Mouse (Mus musculus): ENCODE measurements around the gene Selplg. TPM values are rescaled to one million over a fixed set of nuclear protein-coding genes. Genes with fewer than 3 reads are reported as not detected.
"Not testable (repeated sequence)": the region's sequence is repeated elsewhere in the genome, so short reads cannot be mapped to it uniquely, and the experiment has no call there.

Selplg gene
- polyA plus RNA-seq, 1 experiment, result 11.7 TPM

GRCm38 (mm10) chr5:113824228-113824627 lies 8.2 kb downstream of the Selplg start:
- Histone ChIP-seq H3K4me1 (ENCODE audit: control insufficient read depth, insufficient read depth, low read length) (peaks cover 7% of the 10 kb centered on the region), H3K27me3 (ENCODE audit: control insufficient read depth, insufficient read depth, low read length) (no peaks in the 10 kb centered on the region), H3K4me3 (ENCODE audit: control insufficient read depth, low read depth, low read length) (no peak overlapping the region), H3K36me3 (ENCODE audit: control insufficient read depth, insufficient read depth, low read length) (no peaks in the 10 kb centered on the region), H3K27ac (ENCODE audit: control insufficient read depth, insufficient read depth, low read depth, low read length) (no peak overlapping the region)
- TF ChIP-seq POLR2A (IDR thresholded peaks at IDR 0.05; ENCODE audit: control insufficient read depth, low read depth, low read length) (no peak), CTCF (IDR thresholded peaks at IDR 0.05; ENCODE audit: control insufficient read depth, insufficient read depth, insufficient replicate concordance, low read depth, low read length) (no peak)

GRCm38 (mm10) chr5:113818572-113818971 lies 13.9 kb downstream of the Selplg start:
- Histone ChIP-seq H3K4me1 (ENCODE audit: control insufficient read depth, insufficient read depth, low read length) (peaks cover 25% of the 10 kb centered on the region), H3K27me3 (ENCODE audit: control insufficient read depth, insufficient read depth, low read length) (no peaks in the 10 kb centered on the region), H3K36me3 (ENCODE audit: control insufficient read depth, insufficient read depth, low read length) (no peaks in the 10 kb centered on the region), H3K27ac (ENCODE audit: control insufficient read depth, insufficient read depth, low read depth, low read length) (peak overlapping the region; percentile 45), H3K4me3 (ENCODE audit: control insufficient read depth, low read depth, low read length) (peak overlapping the region; percentile 88)
- TF ChIP-seq CTCF (IDR thresholded peaks at IDR 0.05; ENCODE audit: control insufficient read depth, insufficient read depth, insufficient replicate concordance, low read depth, low read length) (no peak), POLR2A (IDR thresholded peaks at IDR 0.05; ENCODE audit: control insufficient read depth, low read depth, low read length) (peak; percentile 23; the same call in 1 of the 2 replicates)

GRCm38 (mm10) chr5:113815638-113816152 lies 16.7 kb downstream of the Selplg start:
- peak overlapping the region; percentile 26 for H3K27ac ChIP-seq (ENCODE audit: control insufficient read depth, insufficient read depth, low read depth, low read length)

GRCm38 (mm10) chr5:113815041-113815389 lies 17.4 kb downstream of the Selplg start:
- no peaks in the 10 kb centered on the region for H3K27me3 ChIP-seq (ENCODE audit: control insufficient read depth, insufficient read depth, low read length)
- H3K27ac ChIP-seq (ENCODE audit: control insufficient read depth, insufficient read depth, low read depth, low read length), result no peak overlapping the region
- H3K4me3 ChIP-seq (ENCODE audit: control insufficient read depth, low read depth, low read length), result peak overlapping the region; percentile 63
- no peaks in the 10 kb centered on the region for H3K36me3 ChIP-seq (ENCODE audit: control insufficient read depth, insufficient read depth, low read length)
- peaks cover 31% of the 10 kb centered on the region for H3K4me1 ChIP-seq (ENCODE audit: control insufficient read depth, insufficient read depth, low read length)
- TF ChIP-seq POLR2A (IDR thresholded peaks at IDR 0.05; ENCODE audit: control insufficient read depth, low read depth, low read length), result no peak
- no peak for TF ChIP-seq CTCF (IDR thresholded peaks at IDR 0.05; ENCODE audit: control insufficient read depth, insufficient read depth, insufficient replicate concordance, low read depth, low read length)

More at GRCm38 (mm10) chr5:113815638-113816152, 16.7 kb downstream of the Selplg start:
- Histone ChIP-seq H3K27me3 (ENCODE audit: control insufficient read depth, insufficient read depth, low read length) (no peaks in the 10 kb centered on the region), H3K36me3 (ENCODE audit: control insufficient read depth, insufficient read depth, low read length) (no peaks in the 10 kb centered on the region), H3K4me3 (ENCODE audit: control insufficient read depth, low read depth, low read length) (peak overlapping the region; percentile 78), H3K4me1 (ENCODE audit: control insufficient read depth, insufficient read depth, low read length) (peaks cover 31% of the 10 kb centered on the region)
- no peak; the same call in 1 of the 2 replicates for TF ChIP-seq POLR2A (IDR thresholded peaks at IDR 0.05; ENCODE audit: control insufficient read depth, low read depth, low read length)
- peak; percentile 84 for TF ChIP-seq CTCF (IDR thresholded peaks at IDR 0.05; ENCODE audit: control insufficient read depth, insufficient read depth, insufficient replicate concordance, low read depth, low read length)

GRCm38 (mm10) chr5:113814111-113815040 lies 18.1 kb downstream of the Selplg start:
- peak overlapping the region; percentile 78 for H3K4me3 ChIP-seq (ENCODE audit: control insufficient read depth, low read depth, low read length)
- no peaks in the 10 kb centered on the region for H3K36me3 ChIP-seq (ENCODE audit: control insufficient read depth, insufficient read depth, low read length)
- H3K27me3 ChIP-seq (ENCODE audit: control insufficient read depth, insufficient read depth, low read length), result no peaks in the 10 kb centered on the region
- H3K27ac ChIP-seq (ENCODE audit: control insufficient read depth, insufficient read depth, low read depth, low read length), result no peak overlapping the region
- no peak for TF ChIP-seq POLR2A (IDR thresholded peaks at IDR 0.05; ENCODE audit: control insufficient read depth, low read depth, low read length)
- no peak for TF ChIP-seq CTCF (IDR thresholded peaks at IDR 0.05; ENCODE audit: control insufficient read depth, insufficient read depth, insufficient replicate concordance, low read depth, low read length)
- peaks cover 26% of the 10 kb centered on the region for H3K4me1 ChIP-seq (ENCODE audit: control insufficient read depth, insufficient read depth, low read length)

- Histone ChIP-seq H3K27ac (ENCODE audit: control insufficient read depth, insufficient read depth, low read depth, low read length) (no peak overlapping the region), H3K27me3 (ENCODE audit: control insufficient read depth, insufficient read depth, low read length) (no peaks in the 10 kb centered on the region), H3K36me3 (ENCODE audit: control insufficient read depth, insufficient read depth, low read length) (no peaks in the 10 kb centered on the region), H3K4me3 (ENCODE audit: control insufficient read depth, low read depth, low read length) (peak overlapping the region; percentile 70), H3K4me1 (ENCODE audit: control insufficient read depth, insufficient read depth, low read length) (peaks cover 21% of the 10 kb centered on the region)
- peak; percentile 74; the same call in 1 of the 2 replicates for TF ChIP-seq CTCF (IDR thresholded peaks at IDR 0.05; ENCODE audit: control insufficient read depth, insufficient read depth, insufficient replicate concordance, low read depth, low read length)
- no peak for TF ChIP-seq POLR2A (IDR thresholded peaks at IDR 0.05; ENCODE audit: control insufficient read depth, low read depth, low read length)
Observed at GRCm38 (mm10) chr5:113813608-113814007, 18.8 kb downstream of the Selplg start.

GRCm38 (mm10) chr5:113812638-113813037 lies 19.8 kb downstream of the Selplg start:
- no peaks in the 10 kb centered on the region for H3K27me3 ChIP-seq (ENCODE audit: control insufficient read depth, insufficient read depth, low read length)
- TF ChIP-seq POLR2A (IDR thresholded peaks at IDR 0.05; ENCODE audit: control insufficient read depth, low read depth, low read length), result no peak
- no peak for TF ChIP-seq CTCF (IDR thresholded peaks at IDR 0.05; ENCODE audit: control insufficient read depth, insufficient read depth, insufficient replicate concordance, low read depth, low read length)

GRCm38 (mm10) chr5:113811824-113812420 lies 20.5 kb downstream of the Selplg start:
- not testable (repeated sequence) for H3K27me3 ChIP-seq (ENCODE audit: control insufficient read depth, insufficient read depth, low read length); H3K4me3 ChIP-seq (ENCODE audit: control insufficient read depth, low read depth, low read length); H3K27ac ChIP-seq (ENCODE audit: control insufficient read depth, insufficient read depth, low read depth, low read length); H3K36me3 ChIP-seq (ENCODE audit: control insufficient read depth, insufficient read depth, low read length)
- H3K4me1 ChIP-seq (ENCODE audit: control insufficient read depth, insufficient read depth, low read length), result peaks cover 15% of the 10 kb centered on the region

More at GRCm38 (mm10) chr5:113812638-113813037, 19.8 kb downstream of the Selplg start:
- Histone ChIP-seq H3K4me1 (ENCODE audit: control insufficient read depth, insufficient read depth, low read length) (peaks cover 15% of the 10 kb centered on the region), H3K4me3 (ENCODE audit: control insufficient read depth, low read depth, low read length) (peak overlapping the region; percentile 70), H3K27ac (ENCODE audit: control insufficient read depth, insufficient read depth, low read depth, low read length) (no peak overlapping the region), H3K36me3 (ENCODE audit: control insufficient read depth, insufficient read depth, low read length) (no peaks in the 10 kb centered on the region)

Data from testis, adult 2 months (tissue).